Mouse (Mus musculus): ENCODE results near the gene Vmn1r198. TPM values are rescaled to one million over a fixed set of nuclear protein-coding genes. Genes with fewer than 3 reads are reported as not detected.

Vmn1r198 gene
- polyA plus RNA-seq, 1 experiment: not detected

DNA sequence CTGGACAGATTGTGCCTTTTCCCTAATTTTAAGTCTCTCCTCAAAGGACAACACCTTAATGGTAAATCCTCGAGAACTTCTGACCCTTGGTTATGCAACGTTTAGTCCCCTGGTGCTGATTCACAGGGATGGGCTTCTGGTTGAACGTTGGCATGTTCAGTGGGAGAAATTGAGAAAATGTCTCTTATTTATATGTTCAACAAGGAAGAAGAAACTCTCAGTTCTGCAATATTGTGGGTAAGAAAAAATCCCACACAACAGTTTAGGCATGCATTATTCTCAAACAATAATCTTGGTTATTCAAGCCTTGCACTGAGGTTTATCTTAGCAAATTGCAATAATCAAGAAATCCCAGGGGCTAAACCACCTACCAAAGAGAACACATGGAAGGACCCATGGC is 33.2 kb downstream of the Vmn1r198 start:
- Histone ChIP-seq H3K4me3 (replicated peaks) (no peak overlapping the region), H3K36me3 (ENCODE audit: control insufficient read depth) (no peaks in the 10 kb centered on the region), H3K4me1 (ENCODE audit: control insufficient read depth) (no peaks in the 10 kb centered on the region), H3K27me3 (ENCODE audit: control insufficient read depth) (no peaks in the 10 kb centered on the region), H3K9me3 (ENCODE audit: control insufficient read depth, low read length) (no peaks in the 10 kb centered on the region)
- TF ChIP-seq GATA1 (IDR thresholded peaks at IDR 0.05; ENCODE audit: low read length) (no peak), TAL1 (IDR thresholded peaks at IDR 0.05; ENCODE audit: low read length) (no peak)

DNA sequence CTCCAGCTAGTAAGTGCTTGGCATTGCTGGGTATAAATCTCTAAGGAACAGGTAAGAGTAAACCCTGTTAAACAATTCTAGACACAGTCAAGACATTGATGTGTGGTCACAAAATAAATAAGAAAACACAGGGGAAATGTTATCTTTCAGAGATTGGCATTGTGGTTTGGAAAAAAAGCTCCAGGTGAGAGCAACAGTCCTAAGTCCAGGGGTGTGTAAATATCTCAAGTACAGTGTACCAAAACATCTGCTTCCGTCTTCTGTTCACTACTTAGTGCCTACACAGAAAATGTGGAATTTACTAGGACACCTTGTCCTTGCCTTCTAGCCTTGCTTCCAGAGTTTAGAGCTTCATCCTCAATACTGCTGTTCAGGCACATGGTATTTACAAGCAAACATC is 36.9 kb downstream of the Vmn1r198 start:
- no peaks in the 10 kb centered on the region for H3K4me1 ChIP-seq (ENCODE audit: control insufficient read depth)
- no peaks in the 10 kb centered on the region for H3K9me3 ChIP-seq (ENCODE audit: control insufficient read depth, low read length)
- no peak overlapping the region for H3K4me3 ChIP-seq (replicated peaks)
- H3K27me3 ChIP-seq (ENCODE audit: control insufficient read depth): no peaks in the 10 kb centered on the region
- TF ChIP-seq TAL1 (IDR thresholded peaks at IDR 0.05; ENCODE audit: low read length): no peak
- TF ChIP-seq GATA1 (IDR thresholded peaks at IDR 0.05; ENCODE audit: low read length): no peak
- H3K36me3 ChIP-seq (ENCODE audit: control insufficient read depth): no peaks in the 10 kb centered on the region

DNA sequence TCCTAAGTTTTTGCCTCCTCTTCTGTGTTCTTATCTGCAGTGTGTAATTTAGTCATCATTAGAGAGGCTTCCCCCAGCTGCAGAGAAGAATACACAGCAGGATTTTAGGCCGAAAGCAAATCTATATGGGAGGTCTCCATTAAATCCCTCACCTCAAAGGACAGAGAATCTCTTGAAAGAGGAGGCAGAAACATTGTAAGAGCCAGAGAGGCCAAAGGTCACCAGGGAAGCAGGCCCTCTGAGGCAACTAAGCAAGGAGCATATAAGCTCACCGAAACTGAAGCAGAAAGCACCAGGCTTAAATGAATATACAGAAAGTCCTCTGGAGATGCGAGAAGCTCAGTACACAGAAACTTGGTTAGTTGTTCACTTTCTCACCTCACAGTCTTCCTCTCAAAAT is 39.9 kb downstream of the Vmn1r198 start, which contains the start of gene Vmn1r200:
Gene Vmn1r200, plus strand, starts transcription at position 301 of the 400 bp plus-strand sequence.
- Histone ChIP-seq H3K36me3 (ENCODE audit: control insufficient read depth) (no peaks in the 10 kb centered on the region), H3K27me3 (ENCODE audit: control insufficient read depth) (no peaks in the 10 kb centered on the region), H3K4me1 (ENCODE audit: control insufficient read depth) (no peaks in the 10 kb centered on the region), H3K9me3 (ENCODE audit: control insufficient read depth, low read length) (no peaks in the 10 kb centered on the region), H3K4me3 (replicated peaks) (no peak within 1 kb of the TSS)
- no peak for TF ChIP-seq GATA1 (IDR thresholded peaks at IDR 0.05; ENCODE audit: low read length)
- TF ChIP-seq TAL1 (IDR thresholded peaks at IDR 0.05; ENCODE audit: low read length): no peak

DNA sequence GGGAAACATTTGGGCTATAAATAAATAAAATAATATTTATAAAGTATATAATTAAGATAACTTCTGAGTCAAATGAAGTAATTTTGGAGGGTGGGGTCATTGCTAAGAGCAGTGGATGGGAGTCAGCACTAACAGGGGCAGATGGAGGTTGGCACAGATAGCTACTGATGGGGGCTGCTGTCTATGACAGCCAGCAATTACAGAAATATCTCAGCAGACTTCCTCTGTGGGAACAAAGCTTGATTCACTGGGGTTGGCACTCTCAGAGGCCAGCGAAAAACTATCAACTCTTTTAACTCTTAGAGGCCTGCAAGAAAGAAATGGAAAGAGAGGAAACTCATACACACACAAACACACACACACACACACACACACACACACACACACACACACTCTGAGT is 52.8 kb downstream of the Vmn1r198 start:
- no peaks in the 10 kb centered on the region for H3K4me1 ChIP-seq (ENCODE audit: control insufficient read depth)
- no peaks in the 10 kb centered on the region for H3K27me3 ChIP-seq (ENCODE audit: control insufficient read depth)
- no peak overlapping the region for H3K4me3 ChIP-seq (replicated peaks)
- TF ChIP-seq TAL1 (IDR thresholded peaks at IDR 0.05; ENCODE audit: low read length): no peak
- TF ChIP-seq GATA1 (IDR thresholded peaks at IDR 0.05; ENCODE audit: low read length): no peak
- no peaks in the 10 kb centered on the region for H3K36me3 ChIP-seq (ENCODE audit: control insufficient read depth)
- H3K9me3 ChIP-seq (ENCODE audit: control insufficient read depth, low read length): peaks cover 20% of the 10 kb centered on the region

Other genes with a start within 250 kb of the Vmn1r198 start
- not detected in 2 replicates for gene Vmn1r189, start 244.5 kb upstream of the Vmn1r198 start, polyA plus RNA-seq (2012)
- gene Vmn1r191, start 166.4 kb upstream of the Vmn1r198 start, polyA plus RNA-seq (2012): not detected in 2 replicates
- 0.01 TPM in 1 of 2 replicates, not detected in the other for gene Vmn1r192, start 159.2 kb upstream of the Vmn1r198 start, polyA plus RNA-seq (2012)
- gene Vmn1r193, start 127.2 kb upstream of the Vmn1r198 start, polyA plus RNA-seq (2012): 0.01 TPM in 1 of 2 replicates, not detected in the other
- not detected in 2 replicates for gene Vmn1r194, start 106.1 kb upstream of the Vmn1r198 start, polyA plus RNA-seq (2012)
- gene Vmn1r195, start 79.8 kb upstream of the Vmn1r198 start, polyA plus RNA-seq (2012): not detected in 2 replicates
- gene Vmn1r196, start 60.4 kb upstream of the Vmn1r198 start, polyA plus RNA-seq (2012): not detected in 2 replicates
- not detected in 2 replicates for gene Vmn1r197, start 25.8 kb upstream of the Vmn1r198 start, polyA plus RNA-seq (2012)
- not detected in 2 replicates for gene Vmn1r199, start 29.5 kb downstream of the Vmn1r198 start, polyA plus RNA-seq (2012)
- gene Vmn1r200, start 40.0 kb downstream of the Vmn1r198 start, polyA plus RNA-seq (2012): not detected in 2 replicates
- not detected in 2 replicates for gene Vmn1r201, start 121.6 kb downstream of the Vmn1r198 start, polyA plus RNA-seq (2012)
- not detected in 2 replicates for gene Vmn1r202, start 155.0 kb downstream of the Vmn1r198 start, polyA plus RNA-seq (2012)
- not detected in 2 replicates for gene Vmn1r203, start 167.8 kb downstream of the Vmn1r198 start, polyA plus RNA-seq (2012)
- gene Vmn1r204, start 202.8 kb downstream of the Vmn1r198 start, polyA plus RNA-seq (2012): not detected in 2 replicates
- not detected in 2 replicates for gene Vmn1r205, start 242.6 kb downstream of the Vmn1r198 start, polyA plus RNA-seq (2012)